13 mouse cellular contexts compared by ENCODE assay signal in genomic region chrX:159302349-159303311, GRCm38 (mm10).
DNase-seq lines count a peak whose midpoint lies in the region; ATAC-seq and TF ChIP-seq lines count a peak whose summit lies in the region.
"Had no signal": no experiment of that assay in that cellular context is flagged by ENCODE, and none has a peak within 500 bp of the region (broad histone marks: within the 10 kb centered on the region; RNA-seq: fewer than 3 reads in every experiment).

No protein-coding gene starts in this region.

- H3K27ac ChIP-seq in heart, embryonic 13.5 days (replicated peaks): peak overlapping the region; percentile 28; the same call in 1 of the 2 replicates
- H3K27ac ChIP-seq in liver, embryonic 13.5 days: no peak overlapping the region
- no peak overlapping the region for H3K27ac ChIP-seq in cerebellum, adult 2 months (ENCODE audit: insufficient read depth, low read length)
- H3K27ac ChIP-seq in forebrain, embryonic 16.5 days (ENCODE audit: low read length): no peak overlapping the region
- H3K27ac ChIP-seq: hindbrain, postnatal 0 days; left cerebral cortex, adult 2 months; neural tube, embryonic 15.5 days had no signal

- no peak overlapping the region for H3K4me3 ChIP-seq in heart, embryonic 13.5 days
- H3K4me3 ChIP-seq in liver, embryonic 13.5 days (replicated peaks): peak overlapping the region; percentile 27
- H3K4me3 ChIP-seq in cerebellum, adult 2 months (replicated peaks; ENCODE audit: insufficient read depth, low read depth, low read length): no peak overlapping the region
- H3K4me3 ChIP-seq in forebrain, embryonic 16.5 days (replicated peaks; ENCODE audit: low read length): no peak overlapping the region
- H3K4me3 ChIP-seq: neural tube, embryonic 15.5 days had no signal

- DNase-seq in 416B (ENCODE audit: low read depth) (peak; percentile 87), A20 (ENCODE audit: low read depth, low spot score) (peak; percentile 14)
- no peak for DNase-seq in liver, embryonic 13.5 days
- DNase-seq in frontal cortex, postnatal 10 days (ENCODE audit: low spot score in 2 of 2): no peak
- no peak for DNase-seq in cerebellum, adult 2 months
- DNase-seq: cerebellum, adult 18-20 months had no signal

- 54% methylated on average over 11 of the region's 11 CpGs for WGBS in heart, embryonic 13.5 days
- 37% methylated on average over 11 of the region's 11 CpGs for WGBS in liver, embryonic 13.5 days (ENCODE audit: insufficient replicate concordance)
- WGBS in cerebellum, adult 2 months: 89% methylated on average over 11 of the region's 11 CpGs
- WGBS in forebrain, embryonic 16.5 days: 86% methylated on average over 11 of the region's 11 CpGs

- no peaks in the 10 kb centered on the region for H3K36me3 ChIP-seq in heart, embryonic 13.5 days
- H3K36me3 ChIP-seq in liver, embryonic 13.5 days: no peaks in the 10 kb centered on the region
- H3K36me3 ChIP-seq in forebrain, embryonic 16.5 days (ENCODE audit: control insufficient read depth, insufficient read depth): no peaks in the 10 kb centered on the region
- H3K36me3 ChIP-seq: neural tube, embryonic 15.5 days had no signal

- 0 out of 2 replicates have a peak, but pooled peaks cover 2% of the 10 kb centered on the region for H3K4me1 ChIP-seq in heart, embryonic 13.5 days
- no peaks in the 10 kb centered on the region for H3K4me1 ChIP-seq in liver, embryonic 13.5 days (replicated peaks)
- H3K4me1 ChIP-seq in cerebellum, adult 2 months (ENCODE audit: control insufficient read depth, insufficient read depth, low read length): no peaks in the 10 kb centered on the region
- H3K4me1 ChIP-seq in forebrain, embryonic 16.5 days (replicated peaks; ENCODE audit: control insufficient read depth, insufficient read depth, low read length): no peaks in the 10 kb centered on the region
- H3K4me1 ChIP-seq: neural tube, embryonic 15.5 days had no signal

- ATAC-seq in heart, embryonic 13.5 days (ENCODE audit: extremely low read depth, insufficient number of reproducible peaks, low FRiP score, low TSS enrichment): no peak
- no peak for ATAC-seq in liver, embryonic 13.5 days (ENCODE audit: low read depth)
- ATAC-seq in forebrain, embryonic 16.5 days: no peak
- ATAC-seq: forebrain, embryonic 14.5 days; hindbrain, postnatal 0 days had no signal

- H3K9ac ChIP-seq in heart, embryonic 13.5 days: no peak overlapping the region
- H3K9ac ChIP-seq in liver, embryonic 13.5 days: no peak overlapping the region
- H3K9ac ChIP-seq in forebrain, embryonic 16.5 days (replicated peaks; ENCODE audit: low read depth, low read length): no peak overlapping the region
- H3K9ac ChIP-seq: neural tube, embryonic 15.5 days had no signal

- TF ChIP-seq CTCF in cerebellum, adult 2 months (IDR thresholded peaks at IDR 0.05; ENCODE audit: borderline replicate concordance, insufficient read depth, low read depth, low read length): no peak

- peak overlapping the region; percentile 37; the same call in 1 of the 2 replicates for H3K4me2 ChIP-seq in heart, embryonic 13.5 days
- peak overlapping the region; percentile 49 for H3K4me2 ChIP-seq in liver, embryonic 13.5 days
- H3K4me2 ChIP-seq in forebrain, embryonic 16.5 days (ENCODE audit: low read length): no peak overlapping the region
- H3K4me2 ChIP-seq: midbrain, embryonic 11.5 days; neural tube, embryonic 15.5 days had no signal

- no peaks in the 10 kb centered on the region for H3K27me3 ChIP-seq in heart, embryonic 13.5 days (replicated peaks)
- no peaks in the 10 kb centered on the region for H3K27me3 ChIP-seq in liver, embryonic 13.5 days
- no peaks in the 10 kb centered on the region for H3K27me3 ChIP-seq in cerebellum, adult 2 months (ENCODE audit: control insufficient read depth, insufficient read depth, low read length)
- no peaks in the 10 kb centered on the region for H3K27me3 ChIP-seq in forebrain, embryonic 16.5 days (replicated peaks; ENCODE audit: control insufficient read depth, insufficient read depth, low read length)
- H3K27me3 ChIP-seq: neural tube, embryonic 15.5 days had no signal

- H3K9me3 ChIP-seq in heart, embryonic 13.5 days: no peaks in the 10 kb centered on the region
- no peaks in the 10 kb centered on the region for H3K9me3 ChIP-seq in liver, embryonic 13.5 days (replicated peaks)
- H3K9me3 ChIP-seq in forebrain, embryonic 16.5 days (ENCODE audit: control insufficient read depth, low read length): no peaks in the 10 kb centered on the region
- H3K9me3 ChIP-seq: neural tube, embryonic 15.5 days had no signal

- TF ChIP-seq POLR2A in cerebellum, adult 2 months (IDR thresholded peaks at IDR 0.05; ENCODE audit: borderline replicate concordance, insufficient read depth, low read length): no peak

Comparison
In these comparisons a context has a peak if more than half of its experiments do, and no peak if none do; other contexts are left out.
1. DNase-seq: peak in 416B (single experiment) and A20 (single experiment); none in liver, embryonic 13.5 days (single experiment), frontal cortex, postnatal 10 days (0 of 2) and cerebellum, adult 2 months (0 of 2).